Mouse (Mus musculus) ovary, adult 18-20 months (tissue): ENCODE results near the gene Ankrd27.

Experiments
- DNase-seq: peaks from one replicate; pipeline ENCODE4 v3.0.0; 2022; ENCODE audit warnings: low spot score, mixed read lengths

The Ankrd27 gene

GRCm38 (mm10) chr7:35640072-35640471 lies 54.0 kb downstream of the Ankrd27 start:
- DNase-seq, result no peak

GRCm38 (mm10) chr7:35646317-35647081 lies 60.5 kb downstream of the Ankrd27 start:
- no peak for DNase-seq

GRCm38 (mm10) chr7:35647101-35647698 lies 61.2 kb downstream of the Ankrd27 start, which contains the start of gene Pdcd5:
Pdcd5 (minus strand) TSS chr7:35647521.
- DNase-seq, result peak; percentile 92

- no peak for DNase-seq
These were observed 62.4 kb downstream of the Ankrd27 start for GRCm38 (mm10) chr7:35648239-35649069.

- DNase-seq, result no peak
These were observed 63.0 kb downstream of the Ankrd27 start for GRCm38 (mm10) chr7:35649071-35649470.

- DNase-seq, result no peak
These were observed 64.8 kb downstream of the Ankrd27 start for GRCm38 (mm10) chr7:35650716-35651410.

GRCm38 (mm10) chr7:35651583-35652270 lies 65.7 kb downstream of the Ankrd27 start:
- DNase-seq, result no peak

- DNase-seq, result no peak
These were observed 71.8 kb downstream of the Ankrd27 start for GRCm38 (mm10) chr7:35657829-35658228.

- no peak for DNase-seq
These were observed 73.1 kb downstream of the Ankrd27 start for GRCm38 (mm10) chr7:35659173-35659572.

GRCm38 (mm10) chr7:35663790-35664376 lies 77.8 kb downstream of the Ankrd27 start:
- DNase-seq, result no peak

GRCm38 (mm10) chr7:35668066-35669041 lies 82.3 kb downstream of the Ankrd27 start:
- no peak for DNase-seq

- DNase-seq, result no peak
These were observed 92.9 kb downstream of the Ankrd27 start for GRCm38 (mm10) chr7:35678976-35679375.

GRCm38 (mm10) chr7:35681559-35681958 lies 95.5 kb downstream of the Ankrd27 start:
- no peak for DNase-seq

GRCm38 (mm10) chr7:35683409-35684122 lies 97.5 kb downstream of the Ankrd27 start:
- no peak for DNase-seq

GRCm38 (mm10) chr7:35686216-35686615 lies 100.2 kb downstream of the Ankrd27 start:
- DNase-seq, result peak; percentile 26

- no peak for DNase-seq
These were observed 100.7 kb downstream of the Ankrd27 start for GRCm38 (mm10) chr7:35686756-35687155.

- DNase-seq, result peak; percentile 48
These were observed 101.2 kb downstream of the Ankrd27 start for GRCm38 (mm10) chr7:35687229-35687628.

- DNase-seq, result no peak
These were observed 102.2 kb downstream of the Ankrd27 start for GRCm38 (mm10) chr7:35688276-35688675.
